Mouse (Mus musculus) adrenal gland, postnatal 25 days (tissue): ENCODE results near the gene Tomm20. TPM values are rescaled to one million over a fixed set of nuclear protein-coding genes. Genes with fewer than 3 reads are reported as not detected.
"Not testable (repeated sequence)": the region's sequence is repeated elsewhere in the genome, so short reads cannot be mapped to it uniquely, and the experiment has no call there.

Experiments used
- DNase-seq: peaks from one replicate; pipeline ENCODE4 v3.0.0; 2021; ENCODE audit warnings: mixed read lengths
- total RNA-seq: library from RNA; stranded (reverse); gene quantifications from 2 replicates; pipeline ENCODE4 v1.2.3, GENCODE M21; 2021

Gene Tomm20
- total RNA-seq, 1 experiment from 2014 or later = 162 TPM

DNA sequence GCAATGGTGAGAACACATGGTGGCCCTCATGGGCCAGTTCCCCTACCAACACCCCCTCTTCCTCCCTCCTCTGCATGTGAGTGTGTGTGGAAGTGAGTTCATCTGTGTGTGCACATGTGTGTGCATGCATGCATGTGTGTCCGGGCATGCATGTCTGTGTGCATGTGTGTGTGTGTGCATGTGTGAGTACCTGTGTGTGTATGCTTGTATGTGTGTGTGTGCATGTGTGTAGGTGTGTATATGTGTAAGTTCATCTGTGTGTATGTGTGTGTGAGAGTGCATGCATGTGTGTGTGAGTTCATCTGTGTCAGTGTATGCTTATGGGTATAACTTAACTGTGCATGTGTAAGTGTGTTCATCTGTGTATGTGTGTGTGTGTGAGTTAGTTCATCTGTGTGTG lies 27.3 kb downstream of the Tomm20 start:
- DNase-seq = no peak

DNA sequence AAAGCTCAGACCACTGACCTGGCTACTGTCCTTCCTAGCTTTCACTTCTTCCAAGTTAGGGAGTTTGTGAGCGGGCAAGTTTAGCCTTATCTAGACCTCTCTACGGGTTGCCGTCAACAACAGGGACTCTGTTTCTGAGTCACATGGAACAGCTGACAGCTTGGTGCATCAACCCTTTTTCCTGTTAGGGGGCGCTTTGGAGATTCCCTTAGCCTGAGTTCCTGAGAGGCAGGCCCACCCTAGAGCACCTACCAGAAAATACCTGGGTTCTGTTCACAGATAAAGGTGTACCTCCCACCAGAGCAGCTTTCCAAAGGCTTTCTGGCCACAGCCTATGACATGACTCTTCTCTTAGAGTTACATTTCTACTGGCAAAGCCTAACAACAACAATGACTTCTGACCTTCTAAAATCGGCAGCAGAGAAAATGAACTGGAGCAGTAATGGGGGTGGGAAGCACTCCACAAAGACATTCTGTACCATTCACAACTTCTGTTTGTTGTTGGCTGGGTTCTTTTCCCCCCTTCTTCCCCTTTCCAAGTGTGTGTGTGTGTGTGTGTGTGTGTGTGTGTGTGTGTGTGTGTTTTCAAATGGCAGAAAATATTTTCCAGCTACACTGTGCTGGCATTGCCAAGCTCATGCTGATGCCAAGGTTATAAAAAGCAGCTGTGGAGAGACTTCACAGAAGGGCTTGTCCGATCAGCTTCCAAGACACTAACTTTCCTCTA lies 28.3 kb downstream of the Tomm20 start:
- peak; percentile 19 for DNase-seq

DNA sequence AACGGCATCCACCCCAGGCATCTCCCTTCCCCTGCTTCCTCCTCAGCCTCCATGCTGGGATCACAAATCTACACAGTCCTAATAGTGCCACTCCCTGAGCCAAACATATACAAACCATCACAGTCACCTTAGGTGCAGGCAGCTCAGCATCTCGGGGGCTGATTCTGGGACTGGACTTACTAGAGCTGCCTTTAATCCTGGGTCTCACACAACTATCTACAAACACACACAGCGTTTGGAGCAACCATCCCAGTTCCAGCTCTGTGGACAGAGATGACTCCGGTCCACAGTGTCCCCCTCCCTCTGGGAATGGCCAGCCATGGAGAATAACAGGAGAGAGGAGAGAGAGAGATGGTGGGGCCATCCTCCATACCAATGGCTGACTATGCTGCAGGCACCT lies 29.0 kb downstream of the Tomm20 start:
- DNase-seq = no peak

GRCm38 (mm10) chr8:126914609-126915375 lies 30.9 kb downstream of the Tomm20 start:
- DNase-seq = no peak

DNA sequence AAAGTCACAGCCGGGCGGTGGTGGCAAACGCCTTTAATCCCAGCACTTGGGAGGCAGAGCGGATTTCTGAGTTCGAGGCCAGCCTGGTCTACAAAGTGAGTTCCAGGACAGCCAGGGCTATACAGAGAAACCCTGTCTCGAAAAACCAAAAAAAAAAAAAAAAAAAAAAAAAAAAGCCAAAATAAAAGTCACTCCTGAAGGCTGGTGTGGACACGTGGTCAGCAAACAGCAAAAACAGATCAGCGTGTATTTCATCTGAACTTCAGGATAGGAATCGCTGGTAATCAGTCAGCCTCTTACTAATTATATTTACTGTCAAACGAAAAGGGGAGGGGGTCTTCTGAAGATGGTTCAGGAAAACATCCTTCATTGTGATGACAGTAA lies 31.5 kb downstream of the Tomm20 start:
- DNase-seq = not testable (repeated sequence)

- peak; percentile 45 for DNase-seq
Observed at GRCm38 (mm10) chr8:126913241-126914106, 32.2 kb downstream of the Tomm20 start.

GRCm38 (mm10) chr8:126909371-126909802 lies 36.3 kb downstream of the Tomm20 start:
- peak; percentile 65 for DNase-seq

GRCm38 (mm10) chr8:126908805-126909204 lies 36.8 kb downstream of the Tomm20 start:
- DNase-seq = peak; percentile 25

- no peak for DNase-seq
Observed at GRCm38 (mm10) chr8:126907968-126908367, 37.7 kb downstream of the Tomm20 start.

DNA sequence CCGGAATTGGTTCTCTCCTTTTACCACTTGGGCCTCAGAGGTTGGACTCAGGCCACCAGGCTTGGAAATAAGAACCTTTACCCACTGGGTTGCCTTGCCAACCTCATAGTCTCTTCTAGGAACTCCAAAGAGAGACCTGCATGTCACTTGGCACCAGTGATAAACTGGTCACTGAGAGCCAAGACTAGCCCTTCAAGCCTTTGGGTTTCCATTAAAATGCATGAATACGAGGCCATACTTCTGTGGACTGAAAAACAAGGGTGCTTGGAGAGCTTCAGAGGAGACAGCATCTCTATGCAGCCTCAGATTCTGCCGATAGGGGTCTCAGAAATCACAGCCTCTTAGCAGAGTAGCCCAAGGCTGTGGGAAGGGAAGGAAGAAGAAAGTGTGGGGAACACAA lies 38.3 kb downstream of the Tomm20 start:
- no peak for DNase-seq

- no peak for DNase-seq
Observed at GRCm38 (mm10) chr8:126905387-126905786, 40.3 kb downstream of the Tomm20 start.

DNA sequence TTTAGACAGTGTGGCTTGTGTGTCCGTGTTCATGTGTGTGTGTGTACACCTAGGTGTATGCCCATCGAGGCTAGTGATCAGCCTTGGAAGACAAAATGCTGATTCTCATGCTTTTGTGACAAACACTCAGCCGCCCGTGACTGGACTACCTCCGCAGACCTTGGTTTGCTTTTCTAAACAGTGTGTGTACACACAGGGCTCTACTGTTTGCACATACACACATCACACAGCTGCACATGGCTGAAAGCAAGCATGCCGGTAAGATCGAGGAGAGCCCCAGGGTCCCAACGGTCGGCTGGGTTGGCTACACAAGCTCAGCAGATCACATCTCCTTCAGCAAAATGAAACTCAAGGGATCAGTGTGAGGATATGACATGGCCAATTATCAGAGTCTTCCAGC lies 41.7 kb downstream of the Tomm20 start:
- no peak for DNase-seq

DNA sequence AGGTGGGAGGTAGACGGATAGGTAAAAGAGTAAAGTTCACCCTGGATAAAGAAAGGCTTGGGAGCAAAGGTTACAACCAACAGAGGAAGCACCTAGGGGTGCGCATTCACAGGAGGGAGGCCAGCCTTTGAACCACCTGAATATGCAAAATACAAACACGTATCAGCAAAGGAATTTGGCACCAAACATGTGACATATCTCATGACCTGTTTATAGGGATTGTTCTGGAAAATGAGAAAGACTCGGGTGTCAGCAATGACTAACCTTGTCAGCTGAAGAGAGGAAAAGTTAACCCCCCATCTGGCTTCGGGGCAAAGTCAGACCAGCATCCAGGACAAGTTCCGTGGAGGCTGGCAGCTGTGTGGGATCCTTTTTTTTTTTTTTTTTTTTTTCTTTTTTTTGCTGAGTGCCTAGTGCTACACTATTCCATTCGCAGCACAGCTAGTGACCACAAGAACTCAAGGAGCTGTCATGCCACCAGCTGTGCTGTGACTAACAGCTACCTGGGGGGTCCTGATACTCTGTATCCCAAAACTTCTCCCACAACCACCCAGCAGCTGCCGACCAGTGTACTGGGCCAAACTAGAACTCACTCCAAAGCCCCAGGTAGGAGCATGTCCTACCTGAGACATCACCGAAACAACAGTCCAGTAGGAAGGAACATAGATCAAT lies 42.3 kb downstream of the Tomm20 start:
- no peak for DNase-seq

DNA sequence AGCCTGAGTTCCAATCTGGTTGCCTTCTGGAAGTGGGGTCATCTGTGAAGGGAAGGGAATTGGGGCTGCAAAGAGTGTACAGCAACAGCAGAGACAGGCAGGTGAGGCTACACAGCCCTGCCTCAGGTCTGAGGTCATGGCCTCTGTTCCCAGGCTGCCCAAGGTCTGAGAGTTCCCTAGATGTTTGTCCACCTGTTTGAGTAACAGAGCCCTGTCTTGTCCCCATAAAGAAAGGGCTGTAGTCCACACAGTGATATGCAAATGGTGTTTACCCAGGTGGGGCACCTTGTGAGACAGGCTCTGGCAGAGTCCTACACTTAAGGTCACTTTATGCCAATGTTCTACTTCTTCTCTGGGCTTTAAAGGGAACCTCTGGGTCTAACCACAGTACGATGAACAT lies 44.0 kb downstream of the Tomm20 start:
- no peak for DNase-seq

DNA sequence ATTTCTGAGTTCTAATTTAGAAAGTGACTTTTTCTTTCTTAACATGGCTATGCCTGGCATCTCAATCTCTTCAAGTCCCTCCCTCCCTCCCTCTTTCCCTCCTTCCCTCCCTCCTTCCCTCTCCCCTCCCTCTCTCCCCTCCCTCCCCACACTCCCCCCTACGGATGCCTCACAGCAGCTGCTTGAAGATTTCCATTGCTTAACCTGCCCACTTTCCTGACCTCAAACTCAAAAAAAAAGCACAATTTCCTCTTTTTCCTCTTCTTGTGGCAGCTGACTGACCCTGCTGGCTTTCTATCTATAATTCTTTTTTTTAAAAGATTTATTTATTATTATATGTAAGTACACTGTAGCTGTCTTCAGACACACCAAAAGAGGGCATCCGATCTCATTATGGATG lies 44.6 kb downstream of the Tomm20 start:
- no peak for DNase-seq

GRCm38 (mm10) chr8:126895133-126895532 lies 50.5 kb downstream of the Tomm20 start:
- DNase-seq = no peak

- no peak for DNase-seq
Observed at GRCm38 (mm10) chr8:126887639-126888006, 58.0 kb downstream of the Tomm20 start.

- DNase-seq = peak; percentile 68
Observed at GRCm38 (mm10) chr8:126886741-126887638, 58.7 kb downstream of the Tomm20 start.

DNA sequence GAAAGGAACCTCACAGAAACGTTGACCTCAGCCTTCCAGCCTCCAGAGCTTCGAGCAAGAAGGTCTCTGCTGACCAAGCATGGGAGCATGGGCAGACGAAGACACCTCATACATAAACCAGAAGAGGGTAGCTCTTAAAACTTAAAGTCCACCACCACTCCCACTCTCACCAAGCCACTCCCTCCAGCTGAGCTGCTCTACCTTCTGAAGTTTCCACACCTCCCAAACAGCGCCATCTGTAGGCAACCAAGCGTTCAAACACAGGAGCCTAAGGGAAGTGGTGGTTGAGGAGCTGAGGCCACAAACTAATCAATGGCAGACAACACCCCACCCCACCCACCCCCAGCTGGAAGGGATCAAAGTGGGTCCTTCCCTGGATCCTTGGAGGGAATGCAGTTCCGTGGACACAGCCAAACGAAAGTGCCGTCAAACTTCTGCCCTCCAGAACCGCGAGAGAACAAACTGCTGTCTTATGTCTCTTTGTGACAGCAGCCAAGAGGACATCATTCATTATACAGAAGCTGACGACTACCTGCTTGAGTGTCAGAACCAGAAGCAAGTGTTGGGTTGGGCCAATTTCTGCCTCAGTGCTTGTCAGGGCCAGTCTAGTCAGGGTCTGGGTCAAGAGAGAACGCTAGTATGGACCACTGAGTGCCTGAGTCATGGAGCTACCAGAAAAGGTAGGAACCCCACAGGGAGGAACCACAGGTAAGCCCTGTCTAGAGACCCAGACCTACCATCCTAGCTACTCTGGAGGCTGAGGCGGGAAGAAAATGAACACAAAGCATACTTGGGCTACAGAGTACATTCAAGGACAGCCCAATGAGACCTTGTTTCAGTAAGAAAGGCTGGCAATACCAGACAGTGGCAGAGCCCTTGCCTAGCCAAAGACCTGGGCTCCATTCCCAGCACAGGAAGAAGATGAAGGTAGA lies 59.8 kb downstream of the Tomm20 start:
- DNase-seq = peak; percentile 38
